Mouse (Mus musculus) stomach, postnatal 0 days (tissue): ENCODE measurements around the gene Yy1.

Experiments used
- CTCF ChIP-seq: IDR thresholded peaks from 2 replicates; pipeline ENCODE4 v1.5.1; 2016; ENCODE audit warnings: antibody characterized with exemption, low read depth, mild to moderate bottlenecking, moderate library complexity
- EP300 ChIP-seq: optimal IDR thresholded peaks from 2 replicates; pipeline ENCODE3; 2016; ENCODE audit warnings: antibody characterized with exemption

GRCm38 (mm10) chr12:108850129-108850528, 57.4 kb downstream of the Yy1 start:
- TF ChIP-seq CTCF (no peak), EP300 (no peak)
